Mouse (Mus musculus) CH12.LX (cell line): ENCODE measurements at regions not wholly inside any gene's neighbourhood (a gene's known extent, or its start where the extent isn't known, plus 50 kb on each side); places are given as distances from the start of the nearest gene placed in this dataset.

Experiments used
- DNase-seq: peaks from one replicate; pipeline ENCODE4 v3.0.0-alpha.2; 2013; ENCODE audit errors: extremely low read depth
- H3K27ac ChIP-seq: 2 replicates; pipeline ENCODE4 v1.5.1; 2012; ENCODE audit warnings: low read depth, mild to moderate bottlenecking, control low read depth, moderate library complexity; ENCODE audit not compliant: insufficient read depth
- H3K27me3 ChIP-seq: replicated peaks from 2 replicates; pipeline ENCODE3; 2012; ENCODE audit warnings: inconsistent platforms
- H3K36me3 ChIP-seq, 2 experiments: replicated peaks in 1 of 2; 2 replicates each; pipeline versions ENCODE3 to v1.6.1; 2012; ENCODE audit warnings: inconsistent platforms in 1 of 2, low read length in 1 of 2, mild to moderate bottlenecking in 1 of 2, mixed read lengths in 1 of 2, moderate library complexity in 1 of 2; ENCODE audit not compliant: control insufficient read depth in 1 of 2, insufficient read depth in 1 of 2
- H3K4me1 ChIP-seq, 2 experiments: 2 replicates each; pipeline ENCODE4 v1.6.1; 2012; ENCODE audit warnings: inconsistent platforms in 1 of 2, moderate library complexity in 1 of 2; ENCODE audit not compliant: insufficient read depth in 2 of 2, control insufficient read depth in 1 of 2
- H3K4me2 ChIP-seq: 2 replicates; pipeline ENCODE4 v1.6.1; 2012; ENCODE audit warnings: low read depth, mild to moderate bottlenecking, control low read depth; ENCODE audit not compliant: poor library complexity, insufficient read depth, severe bottlenecking
- H3K4me3 ChIP-seq, 3 experiments: fragments of 150-350 bp in 1 of 3; sonication (generic) in 1 of 3; replicated peaks in 1 of 3; 2 replicates each; pipeline versions ENCODE3 to v1.5.1; 2011 to 2012; ENCODE audit warnings: low read depth in 2 of 3, low read length in 2 of 3, mild to moderate bottlenecking in 2 of 3, moderate library complexity in 2 of 3, control low read depth in 1 of 3, improper control_type of control experiment in 1 of 3, inconsistent platforms in 1 of 3, mixed read lengths in 1 of 3; ENCODE audit not compliant: poor library complexity in 1 of 3
- H3K79me2 ChIP-seq: replicated peaks from 2 replicates; pipeline ENCODE4 v1.6.1; 2012; ENCODE audit warnings: mild to moderate bottlenecking, moderate library complexity; ENCODE audit not compliant: control insufficient read depth, poor library complexity, insufficient read depth, severe bottlenecking; ENCODE audit errors: extremely low read depth
- H3K9ac ChIP-seq: 2 replicates; pipeline ENCODE4 v1.6.1; 2012; ENCODE audit warnings: low read depth, mild to moderate bottlenecking, control low read depth, moderate library complexity; ENCODE audit not compliant: insufficient read depth
- H3K9me3 ChIP-seq: replicated peaks from 2 replicates; pipeline ENCODE3; 2012; ENCODE audit warnings: low read length, inconsistent platforms, mixed read lengths
- BHLHE40 ChIP-seq: IDR thresholded peaks from 2 replicates; pipeline ENCODE4 v1.6.1; 2011; ENCODE audit warnings: mild to moderate bottlenecking, low read depth, low read length, improper control_type of control experiment
- CTCF ChIP-seq, 2 experiments: IDR thresholded peaks in 1 of 2; conservative IDR thresholded peaks in 1 of 2; 2 replicates each; pipeline ENCODE4 v1.5.1; 2011 to 2012; ENCODE audit warnings: low read depth in 2 of 2, low read length in 2 of 2, improper control_type of control experiment in 1 of 2, inconsistent platforms in 1 of 2, mild to moderate bottlenecking in 1 of 2, moderate library complexity in 1 of 2
- EP300 ChIP-seq: IDR thresholded peaks from 2 replicates; pipeline ENCODE4 v1.6.1; 2011; ENCODE audit warnings: low read length, improper control_type of control experiment
- ETS1 ChIP-seq: conservative IDR thresholded peaks from 2 replicates; pipeline ENCODE4 v1.6.1; 2012; ENCODE audit warnings: low read depth, mild to moderate bottlenecking, inconsistent platforms, low read length, improper control_type of control experiment, moderate library complexity
- HCFC1 ChIP-seq: IDR thresholded peaks from 2 replicates; pipeline ENCODE4 v1.6.1; 2012; ENCODE audit warnings: low read depth, mild to moderate bottlenecking, inconsistent platforms, low read length, improper control_type of control experiment
- IRF4 ChIP-seq: IDR thresholded peaks from 2 replicates; pipeline ENCODE4 v1.6.1; 2014; ENCODE audit warnings: low read depth, mild to moderate bottlenecking, inconsistent platforms, low read length, improper control_type of control experiment
- JUND ChIP-seq: conservative IDR thresholded peaks from 2 replicates; pipeline ENCODE4 v1.6.1; 2011; ENCODE audit warnings: low read depth, low read length, improper control_type of control experiment
- MAFK ChIP-seq: IDR thresholded peaks from 2 replicates; pipeline ENCODE4 v1.6.1; 2011; ENCODE audit warnings: low read length, improper control_type of control experiment; ENCODE audit not compliant: insufficient replicate concordance
- MAZ ChIP-seq: IDR thresholded peaks from 2 replicates; pipeline ENCODE4 v1.6.1; 2012; ENCODE audit warnings: low read depth, mild to moderate bottlenecking, inconsistent platforms, low read length, improper control_type of control experiment, moderate library complexity
- MEF2A ChIP-seq: IDR thresholded peaks from 2 replicates; pipeline ENCODE4 v1.6.1; 2014; ENCODE audit warnings: low read depth, mild to moderate bottlenecking, inconsistent platforms, low read length, improper control_type of control experiment, borderline replicate concordance
- MXI1 ChIP-seq: IDR thresholded peaks from 2 replicates; pipeline ENCODE4 v1.6.1; 2011; ENCODE audit warnings: mild to moderate bottlenecking, low read depth, low read length, improper control_type of control experiment
- NELFE ChIP-seq: IDR thresholded peaks from 2 replicates; pipeline ENCODE4 v1.6.1; 2011; ENCODE audit warnings: low read depth, low read length, improper control_type of control experiment
- PAX5 ChIP-seq: IDR thresholded peaks from 2 replicates; pipeline ENCODE4 v1.6.1; 2012; ENCODE audit warnings: low read length, inconsistent platforms, mixed read lengths
- POLR2A ChIP-seq: IDR thresholded peaks from 2 replicates; pipeline ENCODE4 v1.6.1; 2011; ENCODE audit warnings: low read depth, mild to moderate bottlenecking, improper control_type of control experiment, low read length
- POLR2AphosphoS2 ChIP-seq: IDR thresholded peaks from 2 replicates; pipeline ENCODE4 v1.6.1; 2011; ENCODE audit warnings: low read depth, low read length, improper control_type of control experiment
- RCOR1 ChIP-seq: conservative IDR thresholded peaks from 2 replicates; pipeline ENCODE4 v1.6.1; 2012; ENCODE audit warnings: low read depth, mild to moderate bottlenecking, inconsistent platforms, low read length, improper control_type of control experiment
- TCF12 ChIP-seq: IDR thresholded peaks from 2 replicates; pipeline ENCODE4 v1.6.1; 2014; ENCODE audit warnings: low read depth, mild to moderate bottlenecking, inconsistent platforms, low read length, improper control_type of control experiment
- UBTF ChIP-seq: IDR thresholded peaks from 2 replicates; pipeline ENCODE4 v1.6.1; 2012; ENCODE audit warnings: low read depth, mild to moderate bottlenecking, inconsistent platforms, low read length, improper control_type of control experiment, moderate library complexity
- USF1 ChIP-seq: IDR thresholded peaks from 2 replicates; pipeline ENCODE4 v1.6.1; 2014; ENCODE audit warnings: low read depth, mild to moderate bottlenecking, inconsistent platforms, low read length, improper control_type of control experiment
- USF2 ChIP-seq: conservative IDR thresholded peaks from 2 replicates; pipeline ENCODE4 v1.6.1; 2011; ENCODE audit warnings: low read depth, low read length, improper control_type of control experiment
- ZKSCAN1 ChIP-seq: IDR thresholded peaks from 2 replicates; pipeline ENCODE4 v1.6.1; 2012; ENCODE audit warnings: low read depth, inconsistent platforms, low read length, improper control_type of control experiment, borderline replicate concordance
- dilution Hi-C: fragments of 300-500 bp; cut with MboI; formaldehyde crosslinking; loops from 2 replicates; pipeline ENCODE4 v1.14.3; 2020; ENCODE audit warnings: low sequenced_read_pairs; ENCODE audit not compliant: extremely low pct_unique_long_range_greater_than_20kb, extremely low pct_ligation_motif_present
- in situ Hi-C: fragments of 300-500 bp; cut with MboI; formaldehyde crosslinking; loops from 3 replicates; pipeline ENCODE4 v1.14.3; 2019; ENCODE audit warnings: low sequenced_read_pairs, low pct_ligation_motif_present, low pct_unique_long_range_greater_than_20kb, mixed read lengths

DNA sequence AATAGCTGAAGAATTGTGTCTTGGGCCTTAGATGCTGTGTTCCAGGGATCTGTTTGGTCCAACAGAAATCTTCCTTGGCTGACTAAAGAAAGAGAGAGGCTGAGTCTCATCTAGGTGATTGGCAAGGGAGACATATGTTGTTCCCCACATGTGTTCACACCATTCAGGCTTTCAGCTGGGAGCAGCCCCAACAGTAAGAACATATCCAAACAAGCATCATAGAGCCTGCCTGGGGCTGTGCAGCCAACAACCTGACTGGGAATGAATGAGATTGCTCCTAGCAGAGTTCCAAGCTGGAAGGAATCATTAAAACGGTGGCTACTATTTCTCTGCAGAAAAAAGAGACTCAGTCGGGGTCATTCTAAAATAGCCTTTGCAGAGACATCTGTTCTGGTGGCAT lies 350.3 kb downstream of the Lpin1 start:
- TF ChIP-seq BHLHE40 = no peak
- TF ChIP-seq EP300 = no peak
- H3K9ac ChIP-seq = no peak overlapping the region
- no peaks in the 10 kb centered on the region for H3K9me3 ChIP-seq
- no peak overlapping the region for H3K4me3 ChIP-seq
- dilution Hi-C loops (no loop called here), in situ Hi-C loops (no loop called here)
- peaks cover 3 to 8% of the 10 kb centered on the region in 2 experiments; a peak in 2 of 4 replicates for H3K4me1 ChIP-seq
- H3K36me3 ChIP-seq = no peaks in the 10 kb centered on the region
- H3K4me2 ChIP-seq = 0 out of 2 replicates have a peak overlapping the region, but pooled peaks have one; percentile 51
- no peaks in the 10 kb centered on the region for H3K79me2 ChIP-seq
- H3K27ac ChIP-seq = no peak overlapping the region
- no peak for DNase-seq
- no peaks in the 10 kb centered on the region for H3K27me3 ChIP-seq

DNA sequence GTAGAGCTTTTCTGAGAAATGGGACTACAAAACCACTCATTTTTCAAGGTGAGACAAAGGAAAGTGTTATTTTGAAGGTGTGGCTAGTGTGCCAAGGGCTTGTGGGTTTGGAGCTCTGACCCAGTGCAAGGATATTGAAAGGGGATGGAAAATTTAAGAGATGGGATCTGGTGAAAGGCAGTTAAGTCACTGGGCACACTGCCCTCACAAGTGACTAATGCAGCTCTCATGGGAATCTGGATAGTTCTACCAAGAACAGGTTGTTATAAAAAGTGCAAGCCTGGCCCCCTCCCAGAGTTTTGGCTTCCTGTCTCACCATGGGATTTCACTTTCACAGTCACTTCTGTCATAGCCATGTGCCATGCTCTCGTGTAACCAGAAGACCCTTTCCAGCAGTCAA lies 360.1 kb downstream of the Lpin1 start:
- no peaks in the 10 kb centered on the region for H3K4me1 ChIP-seq
- no peak overlapping the region for H3K4me2 ChIP-seq
- H3K27ac ChIP-seq = no peak overlapping the region
- H3K4me3 ChIP-seq = no peak overlapping the region
- no peaks in the 10 kb centered on the region for H3K79me2 ChIP-seq
- no peaks in the 10 kb centered on the region for H3K36me3 ChIP-seq
- no peak overlapping the region for H3K9ac ChIP-seq
- TF ChIP-seq POLR2A (no peak), MAZ (no peak), TCF12 (no peak), CTCF (conservative IDR thresholded peaks at IDR 0.05 in 1 of 2, IDR thresholded peaks at IDR 0.05 in 1 of 2; ENCODE audit: low read depth in 2 of 2, low read length in 2 of 2) (no peak), PAX5 (no peak), IRF4 (no peak), MAFK (no peak), USF1 (no peak), UBTF (no peak), POLR2AphosphoS2 (no peak), JUND (no peak), RCOR1 (no peak), USF2 (no peak), BHLHE40 (no peak), ETS1 (no peak), HCFC1 (no peak), MEF2A (no peak), NELFE (no peak), MXI1 (no peak), ZKSCAN1 (no peak)
- no peaks in the 10 kb centered on the region for H3K9me3 ChIP-seq
- H3K27me3 ChIP-seq = no peaks in the 10 kb centered on the region
- dilution Hi-C loops (no loop called here), in situ Hi-C loops (no loop called here)
- no peak for DNase-seq
